Mouse (Mus musculus) MEL (cell line): ENCODE results near the gene Pink1. TPM values are rescaled to one million over a fixed set of nuclear protein-coding genes. Genes with fewer than 3 reads are reported as not detected.

Experiments used
- DNase-seq: peaks from one replicate; pipeline ENCODE4 v3.0.0; 2011; ENCODE audit warnings: low read depth, low spot score
- H3K27ac ChIP-seq: 2 replicates; pipeline ENCODE4 v1.5.1; 2012; ENCODE audit warnings: low read depth, mild to moderate bottlenecking, control low read depth, low read length, moderate library complexity; ENCODE audit not compliant: control insufficient read depth
- H3K27me3 ChIP-seq, 2 experiments: fragments of 150-350 bp in 1 of 2; sonication (generic) in 1 of 2; 2 replicates each; pipeline ENCODE4 v1.6.1; 2012; ENCODE audit warnings: low read length in 2 of 2, mild to moderate bottlenecking in 2 of 2, improper control_type of control experiment in 1 of 2, moderate library complexity in 1 of 2; ENCODE audit not compliant: insufficient read depth in 2 of 2, control insufficient read depth in 1 of 2
- H3K36me3 ChIP-seq, 2 experiments: 2 replicates each; pipeline ENCODE4 v1.6.1; 2012 to 2014; ENCODE audit warnings: low read length in 2 of 2, improper control_type of control experiment in 1 of 2, inconsistent platforms in 1 of 2, mild to moderate bottlenecking in 1 of 2; ENCODE audit not compliant: insufficient read depth in 2 of 2, control insufficient read depth in 1 of 2
- H3K4me1 ChIP-seq, 2 experiments: fragments of 150-350 bp in 1 of 2; sonication (generic) in 1 of 2; 2 replicates each; pipeline ENCODE4 v1.6.1; 2012; ENCODE audit warnings: low read length in 2 of 2, improper control_type of control experiment in 1 of 2, mild to moderate bottlenecking in 1 of 2; ENCODE audit not compliant: insufficient read depth in 2 of 2, control insufficient read depth in 1 of 2
- H3K4me3 ChIP-seq, 2 experiments: fragments of 150-350 bp in 1 of 2; sonication (generic) in 1 of 2; 2 replicates each; pipeline ENCODE4 v1.5.1; 2012; ENCODE audit warnings: low read depth in 2 of 2, low read length in 2 of 2, mild to moderate bottlenecking in 2 of 2, moderate library complexity in 2 of 2, control low read depth in 1 of 2, improper control_type of control experiment in 1 of 2; ENCODE audit not compliant: control insufficient read depth in 1 of 2, insufficient read depth in 1 of 2
- H3K79me2 ChIP-seq: 2 replicates; pipeline ENCODE4 v1.6.1; 2012; ENCODE audit warnings: mild to moderate bottlenecking, low read length, moderate library complexity; ENCODE audit not compliant: control insufficient read depth, poor library complexity, insufficient read depth
- H3K9ac ChIP-seq: 2 replicates; pipeline ENCODE4 v1.6.1; 2012; ENCODE audit warnings: low read depth, mild to moderate bottlenecking, control low read depth, low read length, moderate library complexity; ENCODE audit not compliant: control insufficient read depth, poor library complexity, severe bottlenecking
- H3K9me3 ChIP-seq: fragments of 150-350 bp; sonication (generic); replicated peaks from 2 replicates; pipeline ENCODE4 v1.6.1; 2012; ENCODE audit warnings: mild to moderate bottlenecking, low read length, improper control_type of control experiment, moderate library complexity; ENCODE audit not compliant: insufficient read depth
- CHD1 ChIP-seq: IDR thresholded peaks from 2 replicates; pipeline ENCODE4 v1.6.1; 2012; ENCODE audit warnings: low read depth, mild to moderate bottlenecking, inconsistent platforms, low read length, improper control_type of control experiment
- CHD2 ChIP-seq: IDR thresholded peaks from 2 replicates; pipeline ENCODE4 v1.6.1; 2011; ENCODE audit warnings: low read length, improper control_type of control experiment
- CTCF ChIP-seq, 3 experiments: IDR thresholded peaks in 2 of 3; conservative IDR thresholded peaks in 1 of 3; 2 replicates each; pipeline ENCODE4 v1.5.1; 2011 to 2012; ENCODE audit warnings: low read length in 3 of 3, low read depth in 2 of 3, mild to moderate bottlenecking in 2 of 3, improper control_type of control experiment in 1 of 3, inconsistent platforms in 1 of 3, mixed read lengths in 1 of 3, moderate library complexity in 1 of 3; ENCODE audit not compliant: control insufficient read depth in 1 of 3, insufficient read depth in 1 of 3, poor library complexity in 1 of 3, severe bottlenecking in 1 of 3
- ELF1 ChIP-seq: IDR thresholded peaks from 2 replicates; pipeline ENCODE4 v1.6.1; 2014; ENCODE audit warnings: low read depth, mild to moderate bottlenecking, inconsistent platforms, low read length, improper control_type of control experiment, moderate library complexity
- EP300 ChIP-seq, 2 experiments: IDR thresholded peaks; 2 replicates each; pipeline ENCODE4 v1.6.1; 2011; ENCODE audit warnings: improper control_type of control experiment in 2 of 2, low read length in 2 of 2, low read depth in 1 of 2, mild to moderate bottlenecking in 1 of 2
- GATA1 ChIP-seq: IDR thresholded peaks from 2 replicates; pipeline ENCODE4 v1.6.1; 2011; ENCODE audit warnings: low read depth, low read length, improper control_type of control experiment
- HCFC1 ChIP-seq: IDR thresholded peaks from 2 replicates; pipeline ENCODE4 v1.6.1; 2012; ENCODE audit warnings: low read depth, mild to moderate bottlenecking, inconsistent platforms, low read length, improper control_type of control experiment, moderate library complexity
- JUND ChIP-seq: IDR thresholded peaks from 2 replicates; pipeline ENCODE4 v1.6.1; 2011; ENCODE audit warnings: low read depth, mild to moderate bottlenecking, improper control_type of control experiment, low read length
- KAT2A ChIP-seq: conservative IDR thresholded peaks from 2 replicates; pipeline ENCODE4 v1.6.1; 2012; ENCODE audit warnings: low read depth, low read length, improper control_type of control experiment, inconsistent platforms
- MEF2A ChIP-seq: IDR thresholded peaks from 2 replicates; pipeline ENCODE4 v1.6.1; 2014; ENCODE audit warnings: low read depth, mild to moderate bottlenecking, inconsistent platforms, low read length, improper control_type of control experiment; ENCODE audit not compliant: poor library complexity, insufficient replicate concordance, severe bottlenecking; ENCODE audit errors: extremely low read depth
- MXI1 ChIP-seq: IDR thresholded peaks from 2 replicates; pipeline ENCODE4 v1.6.1; 2011; ENCODE audit warnings: mild to moderate bottlenecking, low read depth, low read length, improper control_type of control experiment
- MYB ChIP-seq: IDR thresholded peaks from 2 replicates; pipeline ENCODE4 v1.6.1; 2011; ENCODE audit warnings: mild to moderate bottlenecking, low read depth, low read length, improper control_type of control experiment
- MYC ChIP-seq: IDR thresholded peaks from 2 replicates; pipeline ENCODE4 v1.6.1; 2011; ENCODE audit warnings: low read depth, mild to moderate bottlenecking, low read length, improper control_type of control experiment, moderate library complexity
- NELFE ChIP-seq: IDR thresholded peaks from 2 replicates; pipeline ENCODE4 v1.6.1; 2011; ENCODE audit warnings: low read depth, low read length, improper control_type of control experiment
- RAD21 ChIP-seq: IDR thresholded peaks from 2 replicates; pipeline ENCODE4 v1.6.1; 2011; ENCODE audit warnings: mild to moderate bottlenecking, low read depth, low read length, improper control_type of control experiment
- RCOR1 ChIP-seq: IDR thresholded peaks from 2 replicates; pipeline ENCODE4 v1.6.1; 2012; ENCODE audit warnings: low read depth, mild to moderate bottlenecking, inconsistent platforms, low read length, improper control_type of control experiment
- TAL1 ChIP-seq: IDR thresholded peaks from 2 replicates; pipeline ENCODE4 v1.6.1; 2012; ENCODE audit warnings: mild to moderate bottlenecking, inconsistent platforms, low read length, moderate library complexity, mixed read lengths
- TBP ChIP-seq: IDR thresholded peaks from 2 replicates; pipeline ENCODE4 v1.8.0; 2011; ENCODE audit warnings: low read depth, low read length, improper control_type of control experiment
- TCF12 ChIP-seq: IDR thresholded peaks from 2 replicates; pipeline ENCODE4 v1.6.1; 2014; ENCODE audit warnings: low read depth, mild to moderate bottlenecking, inconsistent platforms, low read length, improper control_type of control experiment, moderate library complexity
- ZC3H11A ChIP-seq: IDR thresholded peaks from 2 replicates; pipeline ENCODE4 v1.6.1; 2012; ENCODE audit warnings: low read depth, mild to moderate bottlenecking, inconsistent platforms, low read length, improper control_type of control experiment
- ZKSCAN1 ChIP-seq: IDR thresholded peaks from 2 replicates; pipeline ENCODE4 v1.6.1; 2012; ENCODE audit warnings: low read depth, mild to moderate bottlenecking, inconsistent platforms, low read length, improper control_type of control experiment, moderate library complexity
- ZMIZ1 ChIP-seq: IDR thresholded peaks from 2 replicates; pipeline ENCODE4 v1.6.1; 2012; ENCODE audit warnings: low read depth, mild to moderate bottlenecking, inconsistent platforms, low read length, improper control_type of control experiment, moderate library complexity
- ZNF384 ChIP-seq: IDR thresholded peaks from 2 replicates; pipeline ENCODE4 v1.6.1; 2012; ENCODE audit warnings: low read depth, mild to moderate bottlenecking, inconsistent platforms, low read length, improper control_type of control experiment
- polyA plus RNA-seq, 2 experiments: library from polyadenylated mRNA; stranded (reverse) in 1 of 2; unstranded in 1 of 2; fragments of >175 nt in 1 of 2; fragments of >200 nt in 1 of 2; gene quantifications; 2 replicates each; pipeline versions ENCODE4 v1.2.1 to v1.2.4; 2012; ENCODE audit warnings: low replicate concordance in 2 of 2, low read depth in 1 of 2; ENCODE audit not compliant: insufficient read length in 2 of 2, insufficient read depth in 1 of 2, missing spikeins in 1 of 2
- total RNA-seq: library from RNA; depleted of rRNA; stranded (reverse); fragments of 300-350 nt; gene quantifications from 2 replicates; pipeline ENCODE4 v1.2.3, GENCODE M21; 2012

The Pink1 gene
- total and polyA plus RNA-seq, 3 experiments = 21.2 to 22.1 TPM; not detected in 1

- Histone ChIP-seq H3K4me1 (peaks cover 0 to 4% of the 10 kb centered on the region in 2 experiments; a peak in 1 of 4 replicates), H3K27me3 (no peaks in the 10 kb centered on the region), H3K9ac (no peak overlapping the region), H3K4me3 (no peak overlapping the region), H3K36me3 (0 out of 4 replicates have a peak, but pooled peaks cover 0 to 2% of the 10 kb centered on the region in 2 experiments), H3K27ac (no peak overlapping the region), H3K9me3 (no peaks in the 10 kb centered on the region), H3K79me2 (peaks cover 3% of the 10 kb centered on the region; the same call in 1 of the 2 replicates)
- DNase-seq = no peak
- TF ChIP-seq ELF1 (no peak), EP300 (IDR thresholded peaks at IDR 0.05; ENCODE audit: low read depth in 1 of 2, low read length in 2 of 2) (no peak), TAL1 (no peak), TCF12 (no peak), JUND (no peak)
Observed at GRCm38 (mm10) chr4:138324451-138324850, 1.7 kb downstream of the Pink1 start.

GRCm38 (mm10) chr4:138323753-138324152 is 2.4 kb downstream of the Pink1 start:
- H3K9me3 ChIP-seq = no peaks in the 10 kb centered on the region
- no peak for DNase-seq
- no peak overlapping the region for H3K4me3 ChIP-seq
- H3K27me3 ChIP-seq = no peaks in the 10 kb centered on the region
- TF ChIP-seq KAT2A (no peak), CHD2 (no peak), MEF2A (no peak), ZKSCAN1 (no peak), NELFE (no peak), MYC (no peak), MXI1 (no peak), HCFC1 (no peak), GATA1 (no peak), RCOR1 (no peak)
- H3K9ac ChIP-seq = no peak overlapping the region
- 0 out of 4 replicates have a peak, but pooled peaks cover 0 to 2% of the 10 kb centered on the region in 2 experiments for H3K36me3 ChIP-seq
- H3K4me1 ChIP-seq = peaks cover 0 to 4% of the 10 kb centered on the region in 2 experiments; a peak in 1 of 4 replicates
- H3K27ac ChIP-seq = no peak overlapping the region
- H3K79me2 ChIP-seq = peaks cover 3% of the 10 kb centered on the region; the same call in 1 of the 2 replicates

- TF ChIP-seq MYB = no peak
- no peak for TF ChIP-seq TBP
- no peak for TF ChIP-seq RAD21
- TF ChIP-seq CTCF (IDR thresholded peaks at IDR 0.05 in 2 of 3, conservative IDR thresholded peaks at IDR 0.05 in 1 of 3; ENCODE audit: control insufficient read depth in 1 of 3, insufficient read depth in 1 of 3, low read depth in 2 of 3, low read length in 3 of 3, poor library complexity in 1 of 3, severe bottlenecking in 1 of 3) = no peak
- no peak for TF ChIP-seq ZC3H11A
- no peak for TF ChIP-seq TCF12
- no peak for TF ChIP-seq CHD1
- TF ChIP-seq NELFE = no peak
- TF ChIP-seq ZMIZ1 = no peak
- no peak for TF ChIP-seq ZNF384
- H3K27me3 ChIP-seq = no peaks in the 10 kb centered on the region
Observed at GRCm38 (mm10) chr4:138322692-138323091, 3.4 kb downstream of the Pink1 start.

More at GRCm38 (mm10) chr4:138322692-138323091, 3.4 kb downstream of the Pink1 start:
- no peak overlapping the region for H3K9ac ChIP-seq
- H3K79me2 ChIP-seq = peaks cover 3% of the 10 kb centered on the region; the same call in 1 of the 2 replicates
- peaks cover 0 to 4% of the 10 kb centered on the region in 2 experiments; a peak in 1 of 4 replicates for H3K4me1 ChIP-seq
- no peaks in the 10 kb centered on the region for H3K9me3 ChIP-seq
- H3K36me3 ChIP-seq = 0 out of 4 replicates have a peak, but pooled peaks cover 0 to 2% of the 10 kb centered on the region in 2 experiments
- no peak overlapping the region for H3K4me3 ChIP-seq
- no peak for DNase-seq
- H3K27ac ChIP-seq = no peak overlapping the region
